Mouse (Mus musculus) kidney, adult 2 months (tissue): Measurements from ENCODE around the gene Wdr89.

Source experiments
- CTCF ChIP-seq: fragments of 200-500 bp; conservative IDR thresholded peaks from 2 replicates; pipeline ENCODE4 v1.5.1; 2011; ENCODE audit warnings: low read depth, mild to moderate bottlenecking, control low read depth, low read length, moderate library complexity, mixed read lengths; ENCODE audit not compliant: insufficient read depth, insufficient read length
- POLR2A ChIP-seq: fragments of 200-500 bp; IDR thresholded peaks from one replicate; pipeline ENCODE4 v1.6.1; 2011; ENCODE audit warnings: low read depth, low read length, control low read depth

GRCm38 (mm10) chr12:75682842-75683241 lies 13.5 kb upstream of the Wdr89 start:
- TF ChIP-seq POLR2A (no peak), CTCF (no peak)
